Mouse (Mus musculus): ENCODE data around the gene Haus7. TPM values are rescaled to one million over a fixed set of nuclear protein-coding genes. Genes with fewer than 3 reads are reported as not detected.
"Not testable (repeated sequence)": the region's sequence is repeated elsewhere in the genome, so short reads cannot be mapped to it uniquely, and the experiment has no call there.

Haus7 gene
- total RNA-seq, 1 experiment from 2014 or later = 34.5 TPM

- ATAC-seq (replicated peaks in 1 of 2; ENCODE audit: insufficient read depth in 1 of 2, low FRiP score in 2 of 2, low TSS enrichment in 1 of 2, low read depth in 1 of 2, poor library complexity in 2 of 2, severe bottlenecking in 2 of 2) = no peak
Measured at GRCm38 (mm10) chrX:73474340-73475165, 15.7 kb upstream of the Haus7 start.

GRCm38 (mm10) chrX:73471764-73472163 lies 12.9 kb upstream of the Haus7 start:
- peak; percentile 82 to 87 for ATAC-seq (replicated peaks in 1 of 2; ENCODE audit: insufficient read depth in 1 of 2, low FRiP score in 2 of 2, low TSS enrichment in 1 of 2, low read depth in 1 of 2, poor library complexity in 2 of 2, severe bottlenecking in 2 of 2)

GRCm38 (mm10) chrX:73468752-73469151 lies 9.9 kb upstream of the Haus7 start:
- ATAC-seq (replicated peaks in 1 of 2; ENCODE audit: insufficient read depth in 1 of 2, low FRiP score in 2 of 2, low TSS enrichment in 1 of 2, low read depth in 1 of 2, poor library complexity in 2 of 2, severe bottlenecking in 2 of 2) = no peak

GRCm38 (mm10) chrX:73468330-73468729 lies 9.5 kb upstream of the Haus7 start:
- no peak for ATAC-seq (replicated peaks in 1 of 2; ENCODE audit: insufficient read depth in 1 of 2, low FRiP score in 2 of 2, low TSS enrichment in 1 of 2, low read depth in 1 of 2, poor library complexity in 2 of 2, severe bottlenecking in 2 of 2)

GRCm38 (mm10) chrX:73467446-73468241 lies 8.8 kb upstream of the Haus7 start:
- no peak for ATAC-seq (replicated peaks in 1 of 2; ENCODE audit: insufficient read depth in 1 of 2, low FRiP score in 2 of 2, low TSS enrichment in 1 of 2, low read depth in 1 of 2, poor library complexity in 2 of 2, severe bottlenecking in 2 of 2)

GRCm38 (mm10) chrX:73465483-73466186 lies 6.8 kb upstream of the Haus7 start:
- ATAC-seq (replicated peaks in 1 of 2; ENCODE audit: insufficient read depth in 1 of 2, low FRiP score in 2 of 2, low TSS enrichment in 1 of 2, low read depth in 1 of 2, poor library complexity in 2 of 2, severe bottlenecking in 2 of 2) = no peak

- no peak for ATAC-seq (replicated peaks in 1 of 2; ENCODE audit: insufficient read depth in 1 of 2, low FRiP score in 2 of 2, low TSS enrichment in 1 of 2, low read depth in 1 of 2, poor library complexity in 2 of 2, severe bottlenecking in 2 of 2)
Measured at GRCm38 (mm10) chrX:73460792-73461191, 1.9 kb upstream of the Haus7 start.

- peak; percentile 49 to 58; a peak in 2 of 4 replicates for ATAC-seq (replicated peaks in 1 of 2; ENCODE audit: insufficient read depth in 1 of 2, low FRiP score in 2 of 2, low TSS enrichment in 1 of 2, low read depth in 1 of 2, poor library complexity in 2 of 2, severe bottlenecking in 2 of 2)
Measured at GRCm38 (mm10) chrX:73451949-73452348, 6.9 kb downstream of the Haus7 start.

- ATAC-seq (replicated peaks in 1 of 2; ENCODE audit: insufficient read depth in 1 of 2, low FRiP score in 2 of 2, low TSS enrichment in 1 of 2, low read depth in 1 of 2, poor library complexity in 2 of 2, severe bottlenecking in 2 of 2) = no peak
Measured at GRCm38 (mm10) chrX:73441428-73441827, 17.4 kb downstream of the Haus7 start.

- no peak for ATAC-seq (replicated peaks in 1 of 2; ENCODE audit: insufficient read depth in 1 of 2, low FRiP score in 2 of 2, low TSS enrichment in 1 of 2, low read depth in 1 of 2, poor library complexity in 2 of 2, severe bottlenecking in 2 of 2)
Measured at GRCm38 (mm10) chrX:73435252-73435651, 23.6 kb downstream of the Haus7 start, which contains the start of gene Trex2. Gene Trex2, minus strand, starts transcription at chrX:73435344.

GRCm38 (mm10) chrX:73432850-73433249 lies 26.0 kb downstream of the Haus7 start:
- ATAC-seq (replicated peaks in 1 of 2; ENCODE audit: insufficient read depth in 1 of 2, low FRiP score in 2 of 2, low TSS enrichment in 1 of 2, low read depth in 1 of 2, poor library complexity in 2 of 2, severe bottlenecking in 2 of 2) = no peak

- no peak for ATAC-seq (replicated peaks in 1 of 2; ENCODE audit: insufficient read depth in 1 of 2, low FRiP score in 2 of 2, low TSS enrichment in 1 of 2, low read depth in 1 of 2, poor library complexity in 2 of 2, severe bottlenecking in 2 of 2)
Measured at GRCm38 (mm10) chrX:73430036-73430435, 28.8 kb downstream of the Haus7 start.

GRCm38 (mm10) chrX:73412767-73413166 lies 46.1 kb downstream of the Haus7 start:
- no peak for ATAC-seq (replicated peaks in 1 of 2; ENCODE audit: insufficient read depth in 1 of 2, low FRiP score in 2 of 2, low TSS enrichment in 1 of 2, low read depth in 1 of 2, poor library complexity in 2 of 2, severe bottlenecking in 2 of 2)

- ATAC-seq (replicated peaks in 1 of 2; ENCODE audit: insufficient read depth in 1 of 2, low FRiP score in 2 of 2, low TSS enrichment in 1 of 2, low read depth in 1 of 2, poor library complexity in 2 of 2, severe bottlenecking in 2 of 2) = peak; percentile 42 to 69; a peak in 2 of 4 replicates
Measured at GRCm38 (mm10) chrX:73410880-73411517, 47.8 kb downstream of the Haus7 start, which contains the start of gene Zfp92. Gene Zfp92, plus strand, starts transcription at chrX:73411096.

GRCm38 (mm10) chrX:73401616-73402015 lies 57.2 kb downstream of the Haus7 start:
- no peak for ATAC-seq (replicated peaks in 1 of 2; ENCODE audit: insufficient read depth in 1 of 2, low FRiP score in 2 of 2, low TSS enrichment in 1 of 2, low read depth in 1 of 2, poor library complexity in 2 of 2, severe bottlenecking in 2 of 2)

- ATAC-seq (replicated peaks in 1 of 2; ENCODE audit: insufficient read depth in 1 of 2, low FRiP score in 2 of 2, low TSS enrichment in 1 of 2, low read depth in 1 of 2, poor library complexity in 2 of 2, severe bottlenecking in 2 of 2) = no peak
Measured at GRCm38 (mm10) chrX:73400951-73401350, 57.9 kb downstream of the Haus7 start.

- ATAC-seq (replicated peaks in 1 of 2; ENCODE audit: insufficient read depth in 1 of 2, low FRiP score in 2 of 2, low TSS enrichment in 1 of 2, low read depth in 1 of 2, poor library complexity in 2 of 2, severe bottlenecking in 2 of 2) = not testable (repeated sequence)
Measured at GRCm38 (mm10) chrX:73398636-73399035, 60.2 kb downstream of the Haus7 start, which contains the start of gene Gm18336. Gene Gm18336, minus strand, starts transcription at chrX:73398736.

Measured in hematopoietic stem cell, adult 5-6 weeks (primary cell).